Mouse (Mus musculus) intestine, embryonic 14.5 days (tissue): ENCODE measurements around the gene Dtymk. TPM values are rescaled to one million over a fixed set of nuclear protein-coding genes. Genes with fewer than 3 reads are reported as not detected.
"Not testable (repeated sequence)": the region's sequence is repeated elsewhere in the genome, so short reads cannot be mapped to it uniquely, and the experiment has no call there.

ENCODE experiments used
- ATAC-seq: fragments of 200-750 bp; cut with Nextera tagmentation; replicated peaks from 2 replicates; pipeline ENCODE4 v1.8.0; 2017; ENCODE audit warnings: low read depth, moderate number of reproducible peaks, moderate TSS enrichment, moderate library complexity; ENCODE audit not compliant: low FRiP score, low TSS enrichment
- DNase-seq: peaks from one replicate; pipeline ENCODE4 v3.0.0-alpha.2; 2018; ENCODE audit warnings: low spot score
- H3K27ac ChIP-seq: fragments of 300-500 bp; sonication (generic); 2 replicates; pipeline ENCODE4 v1.5.1; 2014; ENCODE audit warnings: low read depth, mild to moderate bottlenecking, control low read depth
- H3K27me3 ChIP-seq: fragments of 300-500 bp; sonication (generic); replicated peaks from 2 replicates; pipeline ENCODE4 v1.6.1; 2014; ENCODE audit warnings: low read length, control low read depth; ENCODE audit not compliant: control insufficient read depth, insufficient read depth
- H3K36me3 ChIP-seq: fragments of 300-500 bp; sonication (generic); 2 replicates; pipeline ENCODE4 v1.6.1; 2014; ENCODE audit warnings: low read length, control low read depth; ENCODE audit not compliant: control insufficient read depth, insufficient read depth
- H3K4me1 ChIP-seq: fragments of 300-500 bp; sonication (generic); replicated peaks from 2 replicates; pipeline ENCODE4 v1.6.1; 2014; ENCODE audit warnings: low read length, control low read depth, mixed read lengths; ENCODE audit not compliant: control insufficient read depth, insufficient read depth
- H3K4me2 ChIP-seq: fragments of 300-500 bp; sonication (generic); 2 replicates; pipeline ENCODE4 v1.6.1; 2014; ENCODE audit warnings: low read length
- H3K4me3 ChIP-seq: fragments of 300-500 bp; sonication (generic); 2 replicates; pipeline ENCODE4 v1.5.1; 2014; ENCODE audit warnings: low read depth, low read length, control low read depth, mixed read lengths
- H3K9ac ChIP-seq: fragments of 300-500 bp; sonication (generic); 2 replicates; pipeline ENCODE4 v1.6.1; 2014; ENCODE audit warnings: mild to moderate bottlenecking, low read length
- H3K9me3 ChIP-seq: fragments of 300-500 bp; sonication (generic); 2 replicates; pipeline ENCODE4 v1.6.1; 2016; ENCODE audit warnings: low read length, control low read depth; ENCODE audit not compliant: control insufficient read depth
- WGBS: fragments of 180-500 bp; shearing (Covaris S2); extraction: QIAGEN DNeasy Blood & Tissue Kit; methylation state at CpG from one replicate; pipeline ENCODE4 v1.1.7; 2014; 5-methylcytosine and 5-hydroxymethylcytosine counted together
- polyA plus RNA-seq: library from polyadenylated mRNA; unstranded; fragments of >200 nt; fragmentation: Nextera tagmentation; extraction: Ambion mirVana; gene quantifications from 2 replicates; pipeline ENCODE4 v1.2.1, GENCODE M21; 2014

Dtymk gene
- polyA plus RNA-seq, 1 experiment from 2014 or later, result 272 TPM

DNA sequence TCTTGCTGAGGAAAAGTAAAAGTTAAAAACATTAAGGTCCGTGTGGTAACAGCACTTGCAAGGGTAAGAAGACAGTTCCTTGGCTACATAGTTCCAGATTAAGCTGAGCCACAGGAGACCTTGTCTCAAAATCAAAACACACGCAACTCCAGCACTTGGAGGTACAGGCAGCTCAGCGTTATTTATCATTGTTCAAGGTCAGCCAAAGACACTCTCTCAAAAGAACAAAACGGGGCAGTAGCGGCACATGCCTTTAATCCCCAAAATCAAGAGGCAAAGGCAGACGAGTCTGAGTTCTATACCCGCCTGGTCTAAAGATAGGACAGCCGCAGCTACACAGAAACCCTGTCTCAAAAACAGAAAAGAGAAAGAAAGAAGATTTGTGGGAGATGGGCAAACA lies 5.8 kb downstream of the Dtymk start:
- H3K36me3 ChIP-seq, result peaks cover 85% of the 10 kb centered on the region
- no peak overlapping the region for H3K27ac ChIP-seq
- WGBS, result 84% methylated on average over 8 of the region's 8 CpGs
- no peaks in the 10 kb centered on the region; the same call in 1 of the 2 replicates for H3K9me3 ChIP-seq
- ATAC-seq (no peak), DNase-seq (no peak)
- no peak overlapping the region for H3K4me3 ChIP-seq
- H3K4me1 ChIP-seq, result no peaks in the 10 kb centered on the region; the same call in 1 of the 2 replicates
- no peaks in the 10 kb centered on the region for H3K27me3 ChIP-seq
- no peak overlapping the region for H3K9ac ChIP-seq
- no peak overlapping the region for H3K4me2 ChIP-seq

GRCm38 (mm10) chr1:93794526-93794925 lies 7.2 kb downstream of the Dtymk start:
- WGBS, result 94% methylated on average over 8 of the region's 8 CpGs
- ATAC-seq (no peak), DNase-seq (no peak)
- H3K4me3 ChIP-seq, result no peak overlapping the region
- H3K4me2 ChIP-seq, result no peak overlapping the region
- H3K9ac ChIP-seq, result no peak overlapping the region
- no peaks in the 10 kb centered on the region for H3K4me1 ChIP-seq
- H3K9me3 ChIP-seq, result no peaks in the 10 kb centered on the region; the same call in 1 of the 2 replicates
- no peak overlapping the region for H3K27ac ChIP-seq
- no peaks in the 10 kb centered on the region for H3K27me3 ChIP-seq
- H3K36me3 ChIP-seq, result peaks cover 85% of the 10 kb centered on the region

- H3K4me3 ChIP-seq, result no peak overlapping the region
- DNase-seq, result no peak
- H3K4me2 ChIP-seq, result no peak overlapping the region
- H3K27ac ChIP-seq, result no peak overlapping the region
- 82% methylated on average over 2 of the region's 2 CpGs for WGBS
- H3K9ac ChIP-seq, result no peak overlapping the region
- H3K36me3 ChIP-seq, result peaks cover 95% of the 10 kb centered on the region
- ATAC-seq, result no peak
- H3K4me1 ChIP-seq, result no peaks in the 10 kb centered on the region
- H3K27me3 ChIP-seq, result no peaks in the 10 kb centered on the region
- H3K9me3 ChIP-seq, result no peaks in the 10 kb centered on the region; the same call in 1 of the 2 replicates
These were observed 14.8 kb downstream of the Dtymk start for GRCm38 (mm10) chr1:93786912-93787311.

DNA sequence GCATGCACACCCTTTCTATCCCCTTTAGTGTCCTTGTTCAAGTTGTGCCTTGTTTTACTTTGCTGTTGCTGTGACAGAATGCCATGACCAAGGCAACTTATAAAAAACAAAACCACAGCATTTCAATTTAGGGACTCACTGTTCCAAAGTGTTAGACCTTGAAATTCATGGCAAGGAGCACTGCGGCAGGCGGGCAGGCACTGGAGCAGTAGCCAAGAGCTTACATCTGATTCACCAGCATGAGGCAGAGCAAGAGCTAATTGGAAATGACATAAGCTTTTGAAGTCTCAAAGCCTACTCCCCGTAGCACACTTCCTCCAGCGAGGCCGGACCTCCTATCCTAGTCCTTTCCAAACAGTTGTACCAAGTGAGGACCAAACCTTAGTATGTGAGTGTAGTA lies 25.0 kb downstream of the Dtymk start:
- Histone ChIP-seq H3K27me3 (no peaks in the 10 kb centered on the region), H3K4me2 (no peak overlapping the region), H3K9ac (no peak overlapping the region), H3K27ac (no peak overlapping the region), H3K4me1 (no peaks in the 10 kb centered on the region), H3K4me3 (no peak overlapping the region), H3K9me3 (no peaks in the 10 kb centered on the region), H3K36me3 (peaks cover 76% of the 10 kb centered on the region)
- WGBS, result 95% methylated on average over 5 of the region's 5 CpGs
- DNase-seq (no peak), ATAC-seq (no peak)

- no peak for ATAC-seq
- Histone ChIP-seq H3K36me3 (peaks cover 28% of the 10 kb centered on the region), H3K27me3 (no peaks in the 10 kb centered on the region), H3K27ac (no peak overlapping the region), H3K4me1 (no peaks in the 10 kb centered on the region), H3K4me3 (no peak overlapping the region), H3K9me3 (no peaks in the 10 kb centered on the region), H3K9ac (no peak overlapping the region), H3K4me2 (no peak overlapping the region)
- WGBS, result 99% methylated on average over 3 of the region's 3 CpGs
- DNase-seq, result no peak
These were observed 31.8 kb downstream of the Dtymk start for GRCm38 (mm10) chr1:93769901-93770300.

GRCm38 (mm10) chr1:93767600-93767999 lies 34.1 kb downstream of the Dtymk start:
- DNase-seq (no peak), ATAC-seq (no peak)
- Histone ChIP-seq H3K4me2 (no peak overlapping the region), H3K4me3 (no peak overlapping the region), H3K9ac (no peak overlapping the region), H3K4me1 (no peaks in the 10 kb centered on the region), H3K27me3 (no peaks in the 10 kb centered on the region), H3K36me3 (peaks cover 13% of the 10 kb centered on the region), H3K9me3 (no peaks in the 10 kb centered on the region), H3K27ac (no peak overlapping the region)
- 95% methylated on average over 6 of the region's 6 CpGs for WGBS

DNA sequence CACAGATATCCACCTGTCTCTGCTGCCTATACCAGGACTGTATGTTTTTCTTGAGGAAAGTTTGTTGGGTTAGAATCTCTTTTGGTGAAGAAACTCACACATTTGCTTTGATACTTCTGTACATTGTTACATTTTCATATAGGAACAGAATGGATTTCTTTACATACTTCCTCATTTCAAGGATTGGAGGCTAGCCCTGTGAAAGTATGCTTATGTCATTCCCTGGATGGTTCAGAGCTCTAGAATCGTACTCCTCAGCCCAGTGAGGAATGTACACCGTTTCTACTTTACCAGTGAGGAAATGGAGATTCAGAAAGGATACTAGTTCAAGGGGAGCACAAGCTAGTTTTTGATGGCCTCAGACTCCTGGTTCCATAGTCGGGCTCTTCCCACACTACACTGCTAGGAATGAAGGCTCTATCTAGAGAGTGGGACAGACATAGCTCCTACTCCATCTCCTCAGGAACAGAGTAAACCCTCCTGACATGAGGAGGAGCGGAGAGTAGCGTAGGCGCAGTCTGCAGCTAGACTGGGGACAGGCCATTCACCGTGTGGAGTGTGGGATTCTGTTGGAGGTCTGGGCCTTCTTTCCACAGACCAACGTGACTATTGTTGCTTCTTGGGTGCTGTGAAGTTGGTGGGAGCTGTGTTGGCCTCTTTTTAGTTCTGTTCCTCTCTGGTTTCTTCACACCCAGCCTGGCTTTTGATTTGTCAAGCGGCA lies 36.7 kb downstream of the Dtymk start:
- H3K4me2 ChIP-seq, result no peak overlapping the region
- no peaks in the 10 kb centered on the region for H3K27me3 ChIP-seq
- no peak overlapping the region for H3K4me3 ChIP-seq
- H3K27ac ChIP-seq, result no peak overlapping the region
- 93% methylated on average over 9 of the region's 9 CpGs for WGBS
- ATAC-seq (no peak), DNase-seq (no peak)
- no peaks in the 10 kb centered on the region for H3K9me3 ChIP-seq
- H3K9ac ChIP-seq, result no peak overlapping the region
- H3K4me1 ChIP-seq, result no peaks in the 10 kb centered on the region
- peaks cover 9% of the 10 kb centered on the region for H3K36me3 ChIP-seq

DNA sequence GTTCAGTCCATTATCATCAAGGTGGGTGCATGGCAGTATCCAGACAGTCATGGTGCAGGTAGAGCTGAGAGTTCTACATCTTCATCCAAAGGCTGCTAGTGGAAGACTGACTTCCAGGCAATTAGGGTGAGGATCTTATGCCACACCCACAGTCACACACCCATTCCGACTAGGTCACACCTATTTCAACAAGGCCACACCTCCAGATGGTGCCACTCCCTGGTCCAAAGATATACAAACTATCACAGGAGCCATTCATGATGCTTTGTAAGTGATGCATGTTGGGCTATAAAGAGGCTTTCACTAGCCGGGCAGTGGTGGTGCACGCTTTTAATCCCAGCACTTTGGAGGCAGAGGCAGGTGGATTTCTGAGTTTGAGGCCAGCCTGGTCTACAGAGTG lies 38.2 kb downstream of the Dtymk start:
- not testable (repeated sequence) for H3K4me2 ChIP-seq, H3K4me3 ChIP-seq, ATAC-seq, H3K9me3 ChIP-seq, H3K27ac ChIP-seq, H3K4me1 ChIP-seq, H3K27me3 ChIP-seq, H3K36me3 ChIP-seq, H3K9ac ChIP-seq, DNase-seq
- WGBS, result 85% methylated on average over 3 of the region's 3 CpGs

DNA sequence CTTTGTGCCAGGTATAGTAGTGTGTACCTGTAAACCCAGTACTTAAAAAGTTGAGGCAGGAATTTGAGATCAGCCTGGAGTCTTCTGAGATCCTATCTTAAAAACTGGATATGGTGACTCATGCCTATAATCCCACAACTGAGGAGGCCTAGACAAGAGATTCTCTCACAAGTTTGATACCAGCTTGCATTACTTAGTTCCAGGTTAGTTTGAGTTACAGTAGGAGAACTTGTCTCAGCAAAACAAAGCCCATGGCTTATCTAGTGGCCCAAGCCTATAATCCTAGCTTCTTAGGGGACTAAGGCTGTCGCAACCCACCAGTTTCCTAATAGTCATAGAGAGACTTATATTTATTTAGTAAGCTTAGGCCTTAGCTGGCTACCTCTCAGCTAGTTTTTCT lies 41.7 kb downstream of the Dtymk start:
- Histone ChIP-seq H3K27me3 (no peaks in the 10 kb centered on the region), H3K9ac (no peak overlapping the region), H3K9me3 (no peaks in the 10 kb centered on the region), H3K27ac (no peak overlapping the region), H3K4me2 (no peak overlapping the region), H3K4me1 (peaks cover 4% of the 10 kb centered on the region), H3K4me3 (no peak overlapping the region), H3K36me3 (no peaks in the 10 kb centered on the region)
- WGBS, result 90% methylated on average over 1 of the region's 1 CpGs
- DNase-seq (no peak), ATAC-seq (no peak)
